Mouse (Mus musculus) myocyte (in vitro differentiated cells): ENCODE data around the gene Tbc1d15. TPM values are rescaled to one million over a fixed set of nuclear protein-coding genes. Genes with fewer than 3 reads are reported as not detected.
"Not testable (repeated sequence)": the region's sequence is repeated elsewhere in the genome, so short reads cannot be mapped to it uniquely, and the experiment has no call there.

Experiments used
- H3K27me3 ChIP-seq: one replicate; pipeline ENCODE4 v1.6.1; 2011; ENCODE audit not compliant: control insufficient read depth, insufficient read depth, insufficient read length
- H3K36me3 ChIP-seq: one replicate; pipeline ENCODE4 v1.6.1; 2011; ENCODE audit not compliant: control insufficient read depth, insufficient read depth
- H3K4me2 ChIP-seq: one replicate; pipeline ENCODE4 v1.6.1; 2011; ENCODE audit warnings: low read depth, control low read depth
- H3K4me3 ChIP-seq: one replicate; pipeline ENCODE4 v1.5.1; 2011; ENCODE audit warnings: mild to moderate bottlenecking, control low read depth, moderate library complexity
- H3K79me2 ChIP-seq: one replicate; pipeline ENCODE4 v1.6.1; 2011; ENCODE audit not compliant: control insufficient read depth, insufficient read depth
- H3ac ChIP-seq: one replicate; pipeline ENCODE4 v1.6.1; 2011; ENCODE audit not compliant: control insufficient read depth, insufficient read length
- CEBPB ChIP-seq: IDR thresholded peaks from 2 replicates; pipeline ENCODE4 v1.6.1; 2011; ENCODE audit warnings: mild to moderate bottlenecking, moderate library complexity; ENCODE audit not compliant: poor library complexity, insufficient read depth, severe bottlenecking
- E2F4 ChIP-seq: IDR thresholded peaks from one replicate; pipeline ENCODE4 v1.6.1; 2011; ENCODE audit warnings: mild to moderate bottlenecking, control low read depth, moderate library complexity; ENCODE audit not compliant: insufficient read depth
- MAX ChIP-seq: IDR thresholded peaks from one replicate; pipeline ENCODE4 v1.6.1; 2011; ENCODE audit warnings: low read depth, mild to moderate bottlenecking, control low read depth
- MYOD1 ChIP-seq, 3 experiments: IDR thresholded peaks; one replicate each; pipeline ENCODE4 v1.6.1; 2011; ENCODE audit warnings: control low read depth in 2 of 3, low read depth in 2 of 3, mild to moderate bottlenecking in 2 of 3, moderate library complexity in 1 of 3; ENCODE audit not compliant: insufficient read length in 2 of 3, control insufficient read depth in 1 of 3
- MYOG ChIP-seq, 3 experiments: IDR thresholded peaks; one replicate each; pipeline ENCODE4 v1.6.1; 2011; ENCODE audit warnings: control low read depth in 2 of 3, low read depth in 2 of 3, mild to moderate bottlenecking in 2 of 3; ENCODE audit not compliant: insufficient read length in 2 of 3, control insufficient read depth in 1 of 3, insufficient read depth in 1 of 3
- POLR2A ChIP-seq: IDR thresholded peaks from one replicate; pipeline ENCODE4 v1.6.1; 2011; ENCODE audit warnings: low read depth, mild to moderate bottlenecking, control low read depth, moderate library complexity; ENCODE audit not compliant: insufficient read length
- POLR2AphosphoS2 ChIP-seq: IDR thresholded peaks from one replicate; pipeline ENCODE4 v1.6.1; 2011; ENCODE audit warnings: low read depth, control low read depth; ENCODE audit not compliant: insufficient read length
- REST ChIP-seq: IDR thresholded peaks from one replicate; pipeline ENCODE4 v1.6.1; 2011; ENCODE audit warnings: mild to moderate bottlenecking, control low read depth, moderate library complexity; ENCODE audit not compliant: insufficient read depth, insufficient read length
- SRF ChIP-seq: IDR thresholded peaks from one replicate; pipeline ENCODE4 v1.6.1; 2011; ENCODE audit warnings: low read depth; ENCODE audit not compliant: control insufficient read depth, insufficient read length
- TCF12 ChIP-seq: IDR thresholded peaks from one replicate; pipeline ENCODE4 v1.6.1; 2011; ENCODE audit warnings: mild to moderate bottlenecking, control low read depth; ENCODE audit not compliant: poor library complexity, insufficient read depth, severe bottlenecking
- TCF3 ChIP-seq: IDR thresholded peaks from one replicate; pipeline ENCODE4 v1.6.1; 2011; ENCODE audit warnings: low read depth, control low read depth; ENCODE audit not compliant: insufficient read length
- USF1 ChIP-seq: IDR thresholded peaks from one replicate; pipeline ENCODE4 v1.6.1; 2011; ENCODE audit warnings: low read depth, mild to moderate bottlenecking, control low read depth, moderate library complexity
- polyA plus RNA-seq: library from polyadenylated mRNA; unstranded; fragments of >200 nt; fragmentation: generic; extraction: Trizol; gene quantifications from one replicate; pipeline ENCODE4 v1.2.1, GENCODE M21; 2012; ENCODE audit warnings: missing spikeins

Gene Tbc1d15
- polyA plus RNA-seq, 1 experiment = 19.8 TPM

DNA sequence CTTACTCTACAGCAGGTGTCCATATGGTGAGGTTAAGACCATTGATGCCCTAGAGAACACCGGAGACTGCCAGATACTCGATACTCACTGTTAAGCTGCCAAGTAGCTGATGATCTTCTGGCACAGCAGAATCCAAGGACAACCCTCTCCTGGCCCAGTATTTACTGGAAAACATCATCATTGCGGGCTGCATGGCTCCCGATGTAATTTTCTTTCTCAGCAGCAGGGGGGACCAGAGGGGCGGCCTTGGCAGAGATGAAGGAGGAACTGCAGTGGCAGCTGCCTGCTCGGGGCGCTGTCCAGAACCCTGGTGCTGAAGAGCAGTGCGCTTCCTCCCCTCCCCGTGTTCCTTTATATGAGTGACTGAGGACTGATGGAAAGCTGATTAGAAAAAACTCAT, 66.6 kb downstream of the Tbc1d15 start, which contains the start of gene Tph2:
Gene Tph2 (minus strand): TSS at position 326 of the 400 bp plus-strand sequence.
- Histone ChIP-seq H3ac (no peak within 1 kb of the TSS), H3K4me2 (no peak within 1 kb of the TSS), H3K27me3 (no peaks in the 10 kb centered on the region), H3K79me2 (no peaks in the 10 kb centered on the region), H3K36me3 (no peaks in the 10 kb centered on the region), H3K4me3 (no peak within 1 kb of the TSS)
- TF ChIP-seq MYOD1 (IDR thresholded peaks at IDR 0.05; ENCODE audit: control insufficient read depth in 1 of 3, insufficient read length in 2 of 3, low read depth in 2 of 3) (peak; percentile 29 to 90 (median 81)), MYOG (IDR thresholded peaks at IDR 0.05; ENCODE audit: control insufficient read depth in 1 of 3, insufficient read depth in 1 of 3, insufficient read length in 2 of 3, low read depth in 2 of 3) (peak; percentile 65 to 90 (median 80)), USF1 (no peak), TCF3 (no peak), CEBPB (no peak), SRF (no peak), REST (peak; percentile 98), POLR2A (no peak), POLR2AphosphoS2 (no peak), E2F4 (no peak), TCF12 (no peak), MAX (no peak)

- H3K27me3 ChIP-seq = no peaks in the 10 kb centered on the region
- no peaks in the 10 kb centered on the region for H3K36me3 ChIP-seq
- TF ChIP-seq MYOG (IDR thresholded peaks at IDR 0.05; ENCODE audit: control insufficient read depth in 1 of 3, insufficient read depth in 1 of 3, insufficient read length in 2 of 3, low read depth in 2 of 3) = no peak
- no peak overlapping the region for H3K4me3 ChIP-seq
- H3ac ChIP-seq = no peak overlapping the region
- H3K4me2 ChIP-seq = no peak overlapping the region
- H3K79me2 ChIP-seq = no peaks in the 10 kb centered on the region
Measured at GRCm38 (mm10) chr10:115181034-115181433, 70.2 kb downstream of the Tbc1d15 start.

DNA sequence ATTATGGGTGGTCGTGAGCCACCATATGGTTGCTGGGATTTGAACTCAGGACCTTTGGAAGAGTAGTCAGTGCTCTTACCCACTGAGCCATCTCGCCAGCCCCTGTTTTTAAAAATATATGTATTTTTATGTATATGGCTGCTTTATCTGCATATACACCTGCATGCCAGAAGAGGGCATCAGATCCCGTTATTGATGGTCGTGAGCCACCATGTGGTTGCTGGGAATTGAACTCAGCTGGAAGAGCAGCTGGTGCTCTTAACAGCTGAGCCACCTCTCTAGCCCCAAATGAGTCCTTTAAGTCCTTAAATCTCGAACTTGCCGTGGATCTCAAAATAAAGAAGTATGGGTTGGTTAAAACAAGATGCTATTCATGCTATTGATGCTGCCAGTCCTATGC, 73.2 kb downstream of the Tbc1d15 start:
- H3K4me2 ChIP-seq, H3ac ChIP-seq, H3K36me3 ChIP-seq, H3K79me2 ChIP-seq, H3K27me3 ChIP-seq, H3K4me3 ChIP-seq: not testable (repeated sequence)

GRCm38 (mm10) chr10:115175591-115175991, 75.7 kb downstream of the Tbc1d15 start:
- TF ChIP-seq TCF12 = no peak
- TF ChIP-seq SRF = no peak
- no peak for TF ChIP-seq REST
- TF ChIP-seq MYOD1 (IDR thresholded peaks at IDR 0.05; ENCODE audit: control insufficient read depth in 1 of 3, insufficient read length in 2 of 3, low read depth in 2 of 3) = no peak
- TF ChIP-seq MYOG (IDR thresholded peaks at IDR 0.05; ENCODE audit: control insufficient read depth in 1 of 3, insufficient read depth in 1 of 3, insufficient read length in 2 of 3, low read depth in 2 of 3) = no peak
- TF ChIP-seq CEBPB = no peak
- TF ChIP-seq USF1 = no peak
- TF ChIP-seq MAX = no peak
- no peak for TF ChIP-seq E2F4
- no peak for TF ChIP-seq POLR2AphosphoS2
- no peak for TF ChIP-seq TCF3
- no peak for TF ChIP-seq POLR2A
- Histone ChIP-seq H3ac (no peak overlapping the region), H3K79me2 (no peaks in the 10 kb centered on the region), H3K27me3 (no peaks in the 10 kb centered on the region), H3K4me3 (no peak overlapping the region), H3K4me2 (no peak overlapping the region), H3K36me3 (no peaks in the 10 kb centered on the region)

DNA sequence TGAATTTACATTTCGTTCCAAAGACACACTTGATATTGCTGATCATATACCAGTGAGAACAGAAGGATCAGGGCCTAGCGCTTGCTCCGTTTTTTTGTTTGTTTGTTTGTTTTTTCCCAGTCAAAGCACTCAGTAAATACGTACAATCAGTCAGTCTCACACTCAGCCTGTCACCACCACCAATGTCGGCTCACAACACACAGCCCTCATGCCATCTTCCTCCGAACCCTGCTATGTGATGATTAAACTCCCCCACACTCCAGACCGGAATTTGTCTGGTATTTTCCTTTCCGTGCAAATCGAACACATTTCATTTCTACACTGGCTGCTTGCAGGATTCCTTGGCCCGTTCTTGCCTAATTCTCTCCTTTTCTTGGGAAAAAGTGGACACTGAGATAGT, 77.9 kb downstream of the Tbc1d15 start:
- no peaks in the 10 kb centered on the region for H3K79me2 ChIP-seq
- H3ac ChIP-seq = no peak overlapping the region
- TF ChIP-seq SRF (no peak), E2F4 (no peak), CEBPB (no peak), MAX (no peak), REST (no peak), TCF3 (no peak), TCF12 (no peak), POLR2AphosphoS2 (no peak), MYOD1 (IDR thresholded peaks at IDR 0.05; ENCODE audit: control insufficient read depth in 1 of 3, insufficient read length in 2 of 3, low read depth in 2 of 3) (no peak), MYOG (IDR thresholded peaks at IDR 0.05; ENCODE audit: control insufficient read depth in 1 of 3, insufficient read depth in 1 of 3, insufficient read length in 2 of 3, low read depth in 2 of 3) (no peak), USF1 (no peak), POLR2A (no peak)
- H3K4me2 ChIP-seq = no peak overlapping the region
- no peak overlapping the region for H3K4me3 ChIP-seq
- H3K36me3 ChIP-seq = no peaks in the 10 kb centered on the region
- no peaks in the 10 kb centered on the region for H3K27me3 ChIP-seq
